Mouse (Mus musculus) heart, embryonic 13.5 days (tissue): ENCODE results near the gene Olfr544. TPM values are rescaled to one million over a fixed set of nuclear protein-coding genes. Genes with fewer than 3 reads are reported as not detected.
A peak's percentile ranks its signal among the peaks of the same experiment; 100 is the strongest.

Experiments used
- ATAC-seq: fragments of 200-750 bp; cut with Nextera tagmentation; 2 replicates; pipeline ENCODE4 v1.8.0; 2017; ENCODE audit warnings: moderate TSS enrichment; ENCODE audit not compliant: insufficient number of reproducible peaks, low FRiP score, low TSS enrichment; ENCODE audit errors: extremely low read depth
- H3K27ac ChIP-seq: fragments of 300-500 bp; sonication (generic); replicated peaks from 2 replicates; pipeline ENCODE4 v1.5.1; 2015; ENCODE audit warnings: moderate library complexity, mild to moderate bottlenecking, inconsistent platforms
- H3K27me3 ChIP-seq: fragments of 300-500 bp; sonication (generic); replicated peaks from 2 replicates; pipeline ENCODE4 v1.6.1; 2015; ENCODE audit warnings: mild to moderate bottlenecking, inconsistent platforms
- H3K36me3 ChIP-seq: fragments of 300-500 bp; sonication (generic); 2 replicates; pipeline ENCODE4 v1.6.1; 2015; ENCODE audit warnings: mild to moderate bottlenecking, inconsistent platforms
- H3K4me1 ChIP-seq: fragments of 300-500 bp; sonication (generic); 2 replicates; pipeline ENCODE4 v1.6.1; 2015; ENCODE audit warnings: inconsistent platforms
- H3K4me2 ChIP-seq: fragments of 300-500 bp; sonication (generic); 2 replicates; pipeline ENCODE4 v1.6.1; 2015; ENCODE audit warnings: inconsistent platforms, mild to moderate bottlenecking, moderate library complexity
- H3K4me3 ChIP-seq: fragments of 300-500 bp; sonication (generic); 2 replicates; pipeline ENCODE4 v1.5.1; 2015; ENCODE audit warnings: moderate library complexity, mild to moderate bottlenecking, inconsistent platforms
- H3K9ac ChIP-seq: fragments of 300-500 bp; sonication (generic); 2 replicates; pipeline ENCODE4 v1.6.1; 2015; ENCODE audit warnings: inconsistent platforms, mild to moderate bottlenecking, moderate library complexity
- H3K9me3 ChIP-seq: fragments of 300-500 bp; sonication (generic); 2 replicates; pipeline ENCODE4 v1.6.1; 2016; ENCODE audit warnings: inconsistent platforms
- WGBS: fragments of 180-500 bp; shearing (Covaris S2); methylation state at CpG from one replicate; pipeline ENCODE4 v1.1.7; 2015; ENCODE audit warnings: mixed read lengths; 5-methylcytosine and 5-hydroxymethylcytosine counted together
- polyA plus RNA-seq: library from polyadenylated mRNA; unstranded; fragments of >200 nt; fragmentation: Nextera tagmentation; extraction: Ambion mirVana; gene quantifications from 2 replicates; pipeline ENCODE4 v1.2.1, GENCODE M21; 2015

The Olfr544 gene
- not detected in 2 replicates for polyA plus RNA-seq

DNA sequence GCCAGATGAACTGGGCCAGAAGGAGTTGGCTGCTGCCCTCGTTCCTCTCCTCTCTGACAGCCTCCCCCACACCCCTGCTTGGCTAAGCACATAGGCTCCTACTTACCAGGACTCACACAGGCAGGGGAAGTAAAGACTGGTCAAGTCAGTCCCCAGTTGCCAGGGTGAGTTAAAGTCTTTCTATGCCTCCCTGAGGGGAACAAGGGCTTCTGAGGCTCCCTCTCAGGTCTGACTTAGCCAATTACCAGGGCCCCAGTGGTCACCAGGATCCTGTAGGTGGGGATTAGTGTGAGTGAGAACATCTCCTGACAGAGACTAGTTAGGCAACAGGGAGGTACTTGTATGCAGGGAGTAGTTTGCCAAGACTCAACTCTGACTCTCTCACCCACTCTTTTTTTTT lies at the start of gene Olfr544:
TSS of gene Olfr544 (minus strand) at position 153 of the 400 bp plus-strand sequence.
- Histone ChIP-seq H3K4me1 (peaks cover 15% of the 10 kb centered on the region), H3K27me3 (no peaks in the 10 kb centered on the region), H3K4me3 (no peak within 1 kb of the TSS), H3K9me3 (no peaks in the 10 kb centered on the region), H3K36me3 (no peaks in the 10 kb centered on the region), H3K27ac (no peak within 1 kb of the TSS), H3K9ac (no peak within 1 kb of the TSS), H3K4me2 (no peak within 1 kb of the TSS)
- ATAC-seq, result no peak
- WGBS, result 47% methylated on average over 1 of the region's 1 CpGs

DNA sequence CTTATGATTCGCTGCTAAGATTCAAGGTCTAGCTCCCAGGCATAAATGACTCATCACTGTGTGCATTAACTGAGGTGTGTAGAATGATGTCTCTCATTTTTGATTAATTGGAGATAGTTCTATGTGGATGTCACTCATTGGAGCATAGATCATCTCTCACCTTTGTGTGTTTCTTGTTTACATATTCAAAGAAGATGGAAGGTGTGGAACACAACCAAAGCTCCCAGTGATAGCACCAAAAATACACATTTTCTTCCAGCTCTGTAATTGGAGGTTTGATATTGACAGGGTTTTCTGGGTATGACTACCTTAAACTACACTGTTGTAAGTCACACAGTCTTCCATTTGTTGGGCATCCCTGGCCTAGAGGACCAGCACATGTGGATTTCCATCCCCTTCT lies 46.3 kb upstream of the Olfr544 start, which contains the start of gene Olfr547:
TSS of gene Olfr547 (plus strand) at position 301 of the 400 bp plus-strand sequence.
- WGBS, result 62% methylated on average over 1 of the region's 1 CpGs
- H3K9me3 ChIP-seq, result no peaks in the 10 kb centered on the region
- no peaks in the 10 kb centered on the region for H3K27me3 ChIP-seq
- H3K4me2 ChIP-seq, result no peak within 1 kb of the TSS
- H3K36me3 ChIP-seq, result no peaks in the 10 kb centered on the region
- H3K4me1 ChIP-seq, result no peaks in the 10 kb centered on the region
- no peak for ATAC-seq
- H3K27ac ChIP-seq, result no peak within 1 kb of the TSS
- H3K4me3 ChIP-seq, result no peak within 1 kb of the TSS
- no peak within 1 kb of the TSS for H3K9ac ChIP-seq

DNA sequence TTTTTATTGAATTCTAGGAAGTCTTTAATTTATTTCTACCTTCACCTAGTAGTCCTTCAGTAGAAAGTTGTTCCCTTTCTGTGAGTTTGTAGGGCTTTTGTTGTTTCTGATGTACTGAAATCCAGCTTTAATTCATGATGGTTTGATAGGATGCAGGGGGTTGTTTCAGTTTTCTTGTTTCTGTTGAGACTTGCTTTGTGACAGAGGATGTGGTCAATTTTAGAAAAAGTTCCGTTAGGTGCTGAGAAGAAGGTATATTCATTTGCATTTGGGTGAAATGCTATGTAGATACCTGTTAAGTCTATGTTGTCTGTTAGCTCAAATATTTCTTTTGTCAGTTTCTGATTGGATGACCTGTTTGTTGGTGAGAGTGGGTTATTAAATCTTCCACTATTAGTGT lies 40.9 kb upstream of the Olfr544 start:
- WGBS, result 71% methylated on average over 1 of the region's 1 CpGs
- ATAC-seq, result no peak
- H3K27ac ChIP-seq, result no peak overlapping the region
- H3K36me3 ChIP-seq, result no peaks in the 10 kb centered on the region
- no peak overlapping the region for H3K4me2 ChIP-seq
- H3K4me1 ChIP-seq, result no peaks in the 10 kb centered on the region
- H3K9ac ChIP-seq, result no peak overlapping the region
- H3K27me3 ChIP-seq, result no peaks in the 10 kb centered on the region
- H3K4me3 ChIP-seq, result no peak overlapping the region
- no peaks in the 10 kb centered on the region for H3K9me3 ChIP-seq

DNA sequence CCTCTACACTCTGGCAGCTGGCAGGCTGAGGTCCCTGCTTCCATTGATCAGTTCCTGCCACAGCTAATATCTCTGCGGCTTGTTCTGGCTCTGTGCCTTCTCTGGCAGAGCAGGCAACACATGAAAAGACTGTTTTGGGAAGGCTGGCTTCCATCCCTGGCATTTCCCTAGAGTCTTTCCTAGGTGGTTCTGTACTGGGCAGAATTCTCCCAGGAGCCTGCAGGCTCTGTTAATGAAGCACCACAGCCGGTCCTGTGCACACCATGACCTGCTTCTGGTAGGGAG lies 28.9 kb upstream of the Olfr544 start:
- Histone ChIP-seq H3K4me3 (no peak overlapping the region), H3K4me2 (no peak overlapping the region), H3K9ac (no peak overlapping the region), H3K9me3 (no peaks in the 10 kb centered on the region), H3K36me3 (no peaks in the 10 kb centered on the region), H3K27me3 (peaks cover 42% of the 10 kb centered on the region), H3K4me1 (peaks cover 7% of the 10 kb centered on the region), H3K27ac (no peak overlapping the region)
- 72% methylated on average over 2 of the region's 2 CpGs for WGBS
- no peak for ATAC-seq

DNA sequence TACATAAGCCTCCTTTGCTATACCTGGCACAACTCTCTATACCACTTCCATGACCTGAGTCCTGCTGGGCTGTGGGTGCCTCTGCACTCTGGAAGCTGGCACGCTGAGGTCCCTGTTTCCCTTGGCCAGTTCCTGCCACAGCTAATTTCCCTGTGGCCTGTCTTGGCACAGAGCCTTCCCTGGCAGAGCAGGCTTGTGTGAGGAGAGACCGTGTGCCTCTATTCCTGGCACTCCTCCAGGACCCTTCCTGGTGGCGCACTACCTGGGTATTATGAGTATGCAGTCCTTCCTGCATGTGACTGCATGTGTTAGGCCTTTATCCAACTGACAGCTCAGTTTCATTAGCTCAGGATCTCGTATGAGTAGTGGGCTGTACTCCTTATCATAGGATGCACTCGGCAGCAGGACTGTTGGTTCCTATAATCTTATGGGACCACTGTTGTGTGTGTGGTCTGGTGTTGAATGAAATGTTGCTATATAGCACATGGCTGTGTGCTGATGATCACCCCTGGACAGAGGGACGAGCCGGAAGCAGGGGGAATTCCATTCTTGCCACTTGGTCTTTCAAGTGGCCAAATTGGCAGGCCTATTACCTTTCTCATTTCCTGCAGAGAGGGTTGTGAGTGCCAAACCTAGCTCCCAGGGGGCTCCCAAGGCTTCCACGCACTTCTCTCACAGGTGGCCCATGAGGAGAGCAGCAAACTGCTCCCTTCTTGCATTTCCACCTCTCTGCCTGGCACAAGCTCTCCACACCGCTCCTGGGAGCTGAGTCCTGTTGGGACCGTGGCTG lies 28.3 kb upstream of the Olfr544 start:
- H3K4me2 ChIP-seq, result no peak overlapping the region
- peaks cover 7% of the 10 kb centered on the region for H3K4me1 ChIP-seq
- no peak overlapping the region for H3K9ac ChIP-seq
- no peak overlapping the region for H3K4me3 ChIP-seq
- H3K27me3 ChIP-seq, result peaks cover 47% of the 10 kb centered on the region
- no peaks in the 10 kb centered on the region for H3K9me3 ChIP-seq
- H3K36me3 ChIP-seq, result no peaks in the 10 kb centered on the region
- WGBS, result 54% methylated on average over 10 of the region's 10 CpGs
- no peak for ATAC-seq
- H3K27ac ChIP-seq, result no peak overlapping the region

DNA sequence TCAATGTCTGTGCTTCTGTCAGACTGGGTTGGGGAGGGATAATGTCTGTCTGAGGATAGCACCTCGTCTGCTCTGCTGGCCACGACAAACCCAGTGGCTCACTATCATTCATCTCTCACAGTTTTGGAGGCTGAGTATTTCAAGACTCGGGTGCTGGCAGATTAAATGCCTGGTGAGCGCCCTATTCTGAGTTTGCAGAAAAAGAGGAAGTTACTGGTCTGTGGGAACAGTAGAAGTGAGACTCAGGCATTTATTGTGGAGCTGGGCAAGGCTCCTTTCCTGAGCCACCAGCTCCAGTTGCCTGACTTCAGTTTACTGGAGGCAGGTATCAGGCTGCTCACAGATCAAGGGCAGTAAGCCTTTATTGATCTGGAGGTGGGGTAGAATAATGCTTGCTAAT lies 26.0 kb upstream of the Olfr544 start:
- Histone ChIP-seq H3K4me2 (no peak overlapping the region), H3K36me3 (no peaks in the 10 kb centered on the region), H3K27ac (no peak overlapping the region), H3K4me1 (peaks cover 7% of the 10 kb centered on the region), H3K9ac (no peak overlapping the region), H3K27me3 (peaks cover 51% of the 10 kb centered on the region), H3K4me3 (no peak overlapping the region), H3K9me3 (no peaks in the 10 kb centered on the region)
- no peak for ATAC-seq
- WGBS, result 34% methylated on average over 4 of the region's 4 CpGs

DNA sequence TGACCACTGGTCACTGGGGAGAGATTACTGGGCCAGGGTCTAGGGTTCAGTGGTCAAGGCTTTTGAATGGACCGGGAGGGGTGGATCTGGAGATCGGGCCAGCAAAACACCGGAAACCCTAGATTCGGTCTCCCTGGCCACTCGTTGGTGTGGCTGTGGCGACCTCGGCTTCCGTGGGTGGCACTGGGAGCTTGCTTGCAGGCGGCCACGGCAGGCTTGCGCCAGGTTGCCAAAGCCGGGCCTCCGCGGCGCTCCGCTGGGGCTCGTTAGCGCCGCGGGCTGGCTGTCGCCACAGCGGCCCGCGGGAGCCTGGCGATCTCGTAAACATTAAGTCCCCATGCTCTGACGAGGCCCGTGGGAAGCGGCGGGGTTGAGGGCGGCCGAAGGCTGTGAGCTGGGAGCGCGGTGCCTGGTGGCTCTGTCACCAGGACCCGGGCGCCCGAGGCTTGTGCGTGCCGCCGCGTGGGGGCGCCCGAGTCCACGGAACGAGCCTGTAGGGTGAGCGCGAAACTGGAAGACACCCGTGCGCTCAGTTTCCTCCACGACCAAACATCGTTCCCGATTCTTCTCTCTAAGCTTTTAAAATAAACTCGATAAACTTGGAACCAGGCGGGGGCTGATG lies 24.8 kb upstream of the Olfr544 start:
- WGBS, result 1% methylated on average over 53 of the region's 54 CpGs
- Histone ChIP-seq H3K4me1 (peaks cover 7% of the 10 kb centered on the region), H3K36me3 (no peaks in the 10 kb centered on the region), H3K27ac (no peak overlapping the region), H3K9ac (peak overlapping the region; percentile 81), H3K9me3 (no peaks in the 10 kb centered on the region), H3K4me3 (peak overlapping the region; percentile 57), H3K27me3 (peaks cover 51% of the 10 kb centered on the region), H3K4me2 (peak overlapping the region; percentile 87)
- peak; percentile 64; the same call in 1 of the 2 replicates for ATAC-seq

DNA sequence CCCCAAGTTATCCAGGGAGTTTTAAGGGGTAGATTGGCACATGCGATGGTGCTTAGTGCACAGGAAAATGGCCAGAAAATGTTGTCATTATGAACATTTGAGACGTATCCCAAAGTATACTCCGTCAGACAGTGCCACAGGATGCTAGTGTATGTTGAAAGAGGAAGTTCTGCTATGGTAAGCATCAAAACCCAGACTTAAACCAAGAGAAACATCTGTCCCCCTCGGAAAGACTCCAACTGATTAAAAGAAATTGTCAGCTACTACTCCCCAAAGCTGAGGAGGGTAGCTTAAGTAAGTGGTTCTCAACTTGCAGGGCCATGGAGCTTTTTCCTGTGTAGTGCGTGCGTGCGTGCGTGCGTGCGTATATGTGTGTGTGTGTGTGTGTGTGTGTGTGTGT lies 23.8 kb upstream of the Olfr544 start:
- Histone ChIP-seq H3K9me3 (no peaks in the 10 kb centered on the region), H3K27ac (no peak overlapping the region), H3K27me3 (peaks cover 43% of the 10 kb centered on the region), H3K4me3 (no peak overlapping the region), H3K4me2 (no peak overlapping the region), H3K9ac (no peak overlapping the region), H3K36me3 (no peaks in the 10 kb centered on the region), H3K4me1 (peaks cover 7% of the 10 kb centered on the region)
- WGBS, result 87% methylated on average over 10 of the region's 10 CpGs
- no peak for ATAC-seq

DNA sequence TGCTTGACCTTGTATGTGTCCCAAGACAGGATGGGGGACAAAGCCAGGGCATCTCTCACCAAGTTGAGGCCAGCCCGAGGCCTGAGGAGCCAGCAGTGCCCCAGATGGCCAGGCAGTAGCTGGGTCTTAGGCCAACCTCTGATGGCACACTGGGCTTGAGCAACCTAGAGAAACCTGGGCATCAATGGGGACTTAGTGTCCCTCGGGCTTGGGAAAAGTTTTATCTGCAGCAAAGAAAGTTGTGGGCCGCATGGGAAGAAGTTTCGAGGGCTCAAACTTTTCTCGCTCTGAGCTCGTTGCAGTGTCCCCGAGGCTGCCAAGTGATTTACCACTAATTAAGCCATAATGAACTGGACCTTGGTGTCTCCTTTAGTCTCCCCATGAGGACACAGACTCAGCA lies 21.6 kb upstream of the Olfr544 start:
- H3K4me1 ChIP-seq, result no peaks in the 10 kb centered on the region
- H3K27ac ChIP-seq, result no peak overlapping the region
- no peaks in the 10 kb centered on the region for H3K36me3 ChIP-seq
- ATAC-seq, result no peak
- H3K4me2 ChIP-seq, result no peak overlapping the region
- WGBS, result 78% methylated on average over 7 of the region's 7 CpGs
- no peak overlapping the region for H3K4me3 ChIP-seq
- H3K27me3 ChIP-seq, result peaks cover 29% of the 10 kb centered on the region
- H3K9me3 ChIP-seq, result no peaks in the 10 kb centered on the region
- no peak overlapping the region for H3K9ac ChIP-seq

DNA sequence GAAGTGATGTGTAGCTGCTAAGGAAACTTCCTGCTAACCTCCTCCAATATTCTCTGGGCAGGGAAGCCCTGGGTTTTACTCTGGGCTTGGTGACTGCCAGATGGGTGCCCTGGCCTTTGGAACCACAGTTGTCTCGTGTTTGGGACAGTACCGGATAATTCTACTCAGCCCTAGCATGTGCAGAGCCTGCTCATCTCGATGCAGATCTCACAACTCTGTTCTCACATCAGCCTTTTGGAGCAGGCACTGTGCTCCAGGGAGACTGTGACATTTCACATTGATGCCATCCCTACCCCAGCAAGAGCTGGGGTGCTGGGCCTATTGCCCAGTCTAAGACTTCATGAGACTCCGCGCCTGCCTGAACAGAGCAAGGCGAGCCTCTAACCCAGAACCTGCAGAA lies 20.6 kb upstream of the Olfr544 start:
- ATAC-seq, result no peak
- H3K27ac ChIP-seq, result no peak overlapping the region
- H3K36me3 ChIP-seq, result no peaks in the 10 kb centered on the region
- no peaks in the 10 kb centered on the region for H3K9me3 ChIP-seq
- no peak overlapping the region for H3K4me3 ChIP-seq
- no peak overlapping the region for H3K9ac ChIP-seq
- WGBS, result 79% methylated on average over 6 of the region's 6 CpGs
- H3K27me3 ChIP-seq, result peaks cover 18% of the 10 kb centered on the region
- no peak overlapping the region for H3K4me2 ChIP-seq
- no peaks in the 10 kb centered on the region for H3K4me1 ChIP-seq

DNA sequence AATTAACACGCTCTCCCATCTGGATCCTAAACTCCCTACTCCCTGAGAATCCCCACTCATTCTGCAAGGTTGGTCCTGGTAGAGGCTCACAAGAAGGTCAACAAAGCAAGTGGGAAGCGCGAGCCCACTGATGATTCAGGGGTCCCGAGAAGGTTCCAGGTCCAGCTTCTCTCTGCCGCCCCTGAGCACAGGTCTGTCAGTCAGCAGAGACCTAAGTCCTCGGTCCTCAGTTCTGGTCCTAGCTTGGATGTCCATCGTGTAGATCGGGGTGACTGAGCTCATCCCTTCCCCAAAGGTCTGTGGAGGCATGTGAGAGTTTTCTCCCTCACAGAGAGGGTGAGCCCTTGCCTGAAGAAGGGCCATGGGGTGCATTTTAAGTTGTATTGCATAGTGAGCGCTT lies 20.0 kb upstream of the Olfr544 start:
- Histone ChIP-seq H3K4me3 (no peak overlapping the region), H3K9me3 (no peaks in the 10 kb centered on the region), H3K9ac (no peak overlapping the region), H3K27ac (no peak overlapping the region), H3K27me3 (peaks cover 15% of the 10 kb centered on the region), H3K4me2 (no peak overlapping the region), H3K36me3 (no peaks in the 10 kb centered on the region), H3K4me1 (no peaks in the 10 kb centered on the region)
- no peak for ATAC-seq
- whole genome bisulfite sequencing, result 77% methylated on average over 9 of the region's 9 CpGs

DNA sequence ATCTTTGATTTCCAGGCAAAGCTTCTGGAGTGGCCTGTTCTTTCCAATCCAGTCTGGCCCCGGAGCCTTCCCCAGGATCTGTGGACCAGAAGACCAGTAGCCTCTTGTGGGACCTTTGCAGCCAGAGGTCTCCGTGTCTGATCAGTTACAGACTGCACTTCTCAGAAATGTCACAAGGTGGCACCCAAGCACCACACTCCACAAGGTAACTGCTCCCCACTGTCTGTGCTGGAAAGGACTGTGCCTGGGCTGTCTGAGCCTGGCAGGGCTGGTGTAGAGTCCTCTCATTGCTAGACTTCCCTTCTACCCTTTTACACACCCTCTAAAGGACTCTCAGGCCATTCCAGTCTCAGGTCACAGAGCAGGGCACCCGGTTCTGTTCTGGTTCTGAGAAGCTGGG lies 18.7 kb upstream of the Olfr544 start:
- ATAC-seq, result no peak
- H3K4me3 ChIP-seq, result no peak overlapping the region
- no peak overlapping the region for H3K4me2 ChIP-seq
- no peak overlapping the region for H3K27ac ChIP-seq
- H3K4me1 ChIP-seq, result no peaks in the 10 kb centered on the region
- H3K9ac ChIP-seq, result no peak overlapping the region
- no peaks in the 10 kb centered on the region for H3K9me3 ChIP-seq
- H3K27me3 ChIP-seq, result peaks cover 7% of the 10 kb centered on the region
- no peaks in the 10 kb centered on the region for H3K36me3 ChIP-seq
- 40% methylated on average over 3 of the region's 3 CpGs for WGBS
